Mouse (Mus musculus): ENCODE results near the gene Lrch2. TPM values are rescaled to one million over a fixed set of nuclear protein-coding genes. Genes with fewer than 3 reads are reported as not detected.
A peak's percentile ranks its signal among the peaks of the same experiment; 100 is the strongest.
"Not testable (repeated sequence)": the region's sequence is repeated elsewhere in the genome, so short reads cannot be mapped to it uniquely, and the experiment has no call there.

Gene Lrch2
- 7.2 and 8.8 TPM in 2 replicates for polyA plus RNA-seq (2015; fragmentation: Nextera tagmentation; extraction: Ambion mirVana)

DNA sequence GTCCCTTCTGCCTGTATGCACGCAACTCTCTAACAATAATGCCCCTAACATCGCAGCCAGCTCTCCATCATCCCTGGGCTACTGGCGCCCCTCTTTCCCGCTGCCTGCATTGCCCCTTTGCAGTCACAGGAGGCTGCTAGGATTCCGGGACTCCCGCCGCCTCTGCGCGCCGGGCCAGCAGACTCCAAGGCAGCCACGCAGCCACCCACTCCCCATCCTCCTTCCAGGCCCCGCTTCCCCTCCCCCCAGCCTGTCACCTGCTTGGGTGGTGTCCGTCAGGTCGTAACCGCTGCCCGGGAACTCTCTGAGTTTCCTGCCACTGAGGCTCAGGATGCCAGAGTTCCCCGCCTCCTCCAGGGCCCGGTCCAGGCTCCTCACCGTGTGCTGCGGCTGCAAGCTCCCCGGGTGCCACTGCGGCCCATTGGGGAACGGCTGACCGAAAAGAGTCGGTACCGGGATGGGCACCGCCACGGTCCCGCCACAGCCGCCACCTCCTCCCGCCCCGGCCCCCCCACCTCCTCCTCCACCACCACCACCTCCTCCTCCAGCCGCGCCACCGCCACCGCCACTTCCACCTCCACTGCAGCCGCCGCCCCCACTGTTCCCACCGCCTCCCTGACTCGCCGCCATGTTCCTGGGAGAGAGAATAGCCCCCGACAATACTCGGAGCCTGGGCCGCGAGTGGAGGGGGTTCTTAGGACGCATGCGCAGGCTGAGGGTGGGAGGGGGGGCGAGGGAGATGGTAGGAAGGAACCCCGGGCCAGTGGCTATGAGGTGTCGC lies at the start of gene Lrch2:
Lrch2 (minus strand) TSS at position 661 of the 781 bp plus-strand sequence.
- 21% methylated on average over 37 of the region's 50 CpGs for WGBS
- no peaks in the 10 kb centered on the region for H3K9me3 ChIP-seq (replicated peaks)

GRCm38 (mm10) chrX:147540934-147541870 lies 12.7 kb downstream of the Lrch2 start:
- WGBS = 64% methylated on average over 11 of the region's 11 CpGs
- no peaks in the 10 kb centered on the region for H3K9me3 ChIP-seq (replicated peaks)
- H3K4me2 ChIP-seq = no peak overlapping the region
- no peaks in the 10 kb centered on the region for H3K36me3 ChIP-seq
- ATAC-seq (ENCODE audit: low FRiP score) = no peak
- no peak overlapping the region for H3K9ac ChIP-seq (replicated peaks)
- H3K27me3 ChIP-seq (replicated peaks) = no peaks in the 10 kb centered on the region
- H3K4me3 ChIP-seq (replicated peaks) = no peak overlapping the region
- no peak overlapping the region for H3K27ac ChIP-seq (replicated peaks)
- H3K4me1 ChIP-seq = no peaks in the 10 kb centered on the region

More for the DNA sequence above, at the start of gene Lrch2:
- H3K4me3 ChIP-seq (replicated peaks) = peak within 1 kb of the TSS; percentile 59
- peaks cover 6% of the 10 kb centered on the region; the same call in 1 of the 2 replicates for H3K4me1 ChIP-seq
- H3K9ac ChIP-seq (replicated peaks) = peak within 1 kb of the TSS; percentile 57
- no peaks in the 10 kb centered on the region for H3K36me3 ChIP-seq
- H3K4me2 ChIP-seq = peak within 1 kb of the TSS; percentile 51
- no peaks in the 10 kb centered on the region for H3K27me3 ChIP-seq (replicated peaks)
- ATAC-seq (ENCODE audit: low FRiP score) = peak; percentile 94
- peak within 1 kb of the TSS; percentile 88 for H3K27ac ChIP-seq (replicated peaks)

DNA sequence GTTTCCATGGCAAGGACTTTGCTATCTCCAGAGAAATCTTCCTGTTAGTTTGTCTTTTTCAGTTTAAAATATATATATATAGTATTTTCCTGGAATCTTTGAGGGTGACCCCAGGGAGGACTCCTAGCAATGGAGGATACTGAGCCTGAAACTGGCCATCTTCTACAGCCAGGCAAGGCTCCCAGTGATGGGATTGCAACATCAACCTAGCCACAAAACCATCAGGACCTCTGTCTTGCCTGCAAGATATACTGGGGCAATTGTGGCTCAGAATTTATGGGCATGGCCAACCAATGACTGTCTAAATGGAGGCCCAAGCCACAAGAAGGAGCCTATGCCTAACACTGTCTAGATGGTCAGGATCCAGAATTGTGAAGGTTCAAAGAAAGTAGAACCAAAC lies 15.5 kb downstream of the Lrch2 start:
- H3K9ac ChIP-seq (replicated peaks) = no peak overlapping the region

DNA sequence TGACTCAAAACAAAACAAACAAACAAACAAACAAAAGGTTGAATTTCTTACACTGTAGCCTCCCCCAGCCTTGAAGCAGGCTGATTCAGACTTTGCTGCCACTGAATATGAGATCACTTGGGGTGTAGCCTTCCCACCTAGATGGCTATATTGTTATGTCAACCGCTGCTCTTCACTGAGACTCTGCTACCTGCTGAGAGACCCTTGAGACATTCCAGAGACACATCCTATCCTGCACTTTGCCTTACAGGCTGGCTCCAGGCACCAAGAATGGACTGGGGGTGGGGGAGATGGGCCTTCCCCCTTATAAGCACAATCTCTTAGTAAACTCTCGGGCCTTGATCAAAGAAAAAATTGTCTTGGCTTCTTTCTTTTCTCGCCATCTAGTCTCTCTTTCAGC lies 16.8 kb downstream of the Lrch2 start:
- 79% methylated on average over 3 of the region's 3 CpGs for WGBS
- ATAC-seq (ENCODE audit: low FRiP score); H3K9me3 ChIP-seq (replicated peaks); H3K36me3 ChIP-seq; H3K4me1 ChIP-seq; H3K4me3 ChIP-seq (replicated peaks); H3K27me3 ChIP-seq (replicated peaks); H3K9ac ChIP-seq (replicated peaks); H3K27ac ChIP-seq (replicated peaks); H3K4me2 ChIP-seq: not testable (repeated sequence)

More for the DNA sequence above, 15.5 kb downstream of the Lrch2 start:
- H3K9me3 ChIP-seq (replicated peaks) = no peaks in the 10 kb centered on the region
- no peak for ATAC-seq (ENCODE audit: low FRiP score)
- H3K27me3 ChIP-seq (replicated peaks) = no peaks in the 10 kb centered on the region
- no peak overlapping the region for H3K4me3 ChIP-seq (replicated peaks)
- no peaks in the 10 kb centered on the region for H3K36me3 ChIP-seq
- no peaks in the 10 kb centered on the region for H3K4me1 ChIP-seq
- H3K4me2 ChIP-seq = no peak overlapping the region
- no peak overlapping the region for H3K27ac ChIP-seq (replicated peaks)

DNA sequence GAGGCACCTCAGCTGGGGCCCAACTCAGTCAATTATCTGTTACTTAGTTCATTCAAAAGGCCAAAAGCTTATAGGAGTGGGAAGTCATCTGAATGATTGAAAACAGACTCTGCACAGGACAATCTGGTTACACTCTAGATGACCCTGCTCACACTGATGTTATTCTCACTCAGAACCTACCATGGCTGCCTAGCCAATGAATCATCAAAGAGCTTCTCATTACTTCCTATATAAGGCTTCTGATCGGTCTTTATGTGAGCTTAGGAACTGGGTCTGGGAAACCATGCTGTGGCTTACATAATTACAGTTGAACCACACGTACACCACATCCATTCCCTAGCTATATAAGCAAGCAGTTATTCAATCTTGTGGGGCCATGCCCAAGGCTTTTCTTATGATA lies 18.3 kb downstream of the Lrch2 start:
- H3K27ac ChIP-seq (replicated peaks) = no peak overlapping the region
- H3K27me3 ChIP-seq (replicated peaks) = no peaks in the 10 kb centered on the region
- no peaks in the 10 kb centered on the region for H3K36me3 ChIP-seq
- no peak overlapping the region for H3K9ac ChIP-seq (replicated peaks)
- H3K4me1 ChIP-seq = 0 out of 2 replicates have a peak, but pooled peaks cover 3% of the 10 kb centered on the region
- ATAC-seq (ENCODE audit: low FRiP score) = no peak
- 69% methylated on average over 2 of the region's 2 CpGs for WGBS
- no peaks in the 10 kb centered on the region for H3K9me3 ChIP-seq (replicated peaks)
- no peak overlapping the region for H3K4me3 ChIP-seq (replicated peaks)
- no peak overlapping the region for H3K4me2 ChIP-seq

GRCm38 (mm10) chrX:147531675-147532074 lies 22.2 kb downstream of the Lrch2 start:
- WGBS = 51% methylated on average over 4 of the region's 4 CpGs
- Histone ChIP-seq H3K36me3 (no peaks in the 10 kb centered on the region), H3K27ac (replicated peaks) (no peak overlapping the region)

DNA sequence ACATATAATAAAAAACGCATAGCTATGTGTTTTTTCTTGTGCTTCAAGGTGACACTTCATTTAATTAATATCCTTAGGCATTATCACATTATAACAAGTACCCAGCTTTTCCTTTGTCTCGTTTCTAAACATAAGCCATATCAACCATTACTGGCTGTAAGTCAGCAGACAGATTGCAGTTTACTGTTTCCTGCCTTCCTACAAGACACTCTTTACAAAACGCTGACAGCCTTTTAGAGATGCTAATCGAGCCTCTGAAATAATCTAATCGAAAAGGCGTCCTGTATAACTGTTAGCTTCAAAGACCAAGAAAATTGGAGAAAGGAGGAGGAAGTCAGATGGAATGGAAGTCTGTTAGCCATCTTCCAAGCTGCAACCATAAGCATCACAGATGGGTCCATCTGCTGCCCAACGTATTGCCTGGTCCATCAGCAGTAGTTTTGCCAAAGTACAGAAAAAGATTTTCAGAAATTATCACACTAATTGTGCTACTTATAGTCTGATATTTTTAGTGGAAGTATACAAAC lies 26.2 kb downstream of the Lrch2 start:
- Histone ChIP-seq H3K9me3 (replicated peaks) (no peaks in the 10 kb centered on the region), H3K4me1 (0 out of 2 replicates have a peak, but pooled peaks cover 3% of the 10 kb centered on the region), H3K4me2 (no peak overlapping the region), H3K27ac (replicated peaks) (no peak overlapping the region), H3K9ac (replicated peaks) (no peak overlapping the region), H3K4me3 (replicated peaks) (no peak overlapping the region), H3K36me3 (no peaks in the 10 kb centered on the region), H3K27me3 (replicated peaks) (no peaks in the 10 kb centered on the region)
- WGBS = 57% methylated on average over 7 of the region's 7 CpGs
- ATAC-seq (ENCODE audit: low FRiP score) = no peak

More at GRCm38 (mm10) chrX:147531675-147532074, 22.2 kb downstream of the Lrch2 start:
- Histone ChIP-seq H3K9me3 (replicated peaks) (no peaks in the 10 kb centered on the region), H3K4me3 (replicated peaks) (no peak overlapping the region), H3K9ac (replicated peaks) (no peak overlapping the region), H3K4me1 (0 out of 2 replicates have a peak, but pooled peaks cover 3% of the 10 kb centered on the region), H3K27me3 (replicated peaks) (no peaks in the 10 kb centered on the region), H3K4me2 (no peak overlapping the region)
- ATAC-seq (ENCODE audit: low FRiP score) = no peak

DNA sequence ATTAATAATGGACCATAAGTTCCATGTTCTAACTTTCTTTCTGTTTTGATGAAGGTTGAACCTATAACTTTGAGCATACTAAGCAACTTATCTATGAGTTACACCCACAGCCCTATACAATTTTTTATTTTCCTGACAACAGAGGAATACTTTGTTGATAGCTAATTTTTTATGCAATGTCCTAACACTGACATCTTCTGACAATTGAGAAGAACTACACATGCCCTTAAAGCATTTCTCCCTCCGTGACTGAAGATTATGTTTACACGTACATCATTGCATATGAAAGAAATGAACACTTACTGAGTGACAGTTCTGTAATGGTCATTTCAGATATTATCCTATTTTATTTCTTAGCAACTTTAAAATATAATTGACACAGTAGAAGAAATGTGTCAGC lies 64.3 kb downstream of the Lrch2 start:
- Histone ChIP-seq H3K4me3 (replicated peaks) (no peak overlapping the region), H3K27ac (replicated peaks) (no peak overlapping the region), H3K4me1 (no peaks in the 10 kb centered on the region), H3K27me3 (replicated peaks) (no peaks in the 10 kb centered on the region), H3K4me2 (no peak overlapping the region), H3K9me3 (replicated peaks) (no peaks in the 10 kb centered on the region), H3K9ac (replicated peaks) (no peak overlapping the region), H3K36me3 (no peaks in the 10 kb centered on the region)
- 58% methylated on average over 2 of the region's 2 CpGs for WGBS
- no peak for ATAC-seq (ENCODE audit: low FRiP score)

DNA sequence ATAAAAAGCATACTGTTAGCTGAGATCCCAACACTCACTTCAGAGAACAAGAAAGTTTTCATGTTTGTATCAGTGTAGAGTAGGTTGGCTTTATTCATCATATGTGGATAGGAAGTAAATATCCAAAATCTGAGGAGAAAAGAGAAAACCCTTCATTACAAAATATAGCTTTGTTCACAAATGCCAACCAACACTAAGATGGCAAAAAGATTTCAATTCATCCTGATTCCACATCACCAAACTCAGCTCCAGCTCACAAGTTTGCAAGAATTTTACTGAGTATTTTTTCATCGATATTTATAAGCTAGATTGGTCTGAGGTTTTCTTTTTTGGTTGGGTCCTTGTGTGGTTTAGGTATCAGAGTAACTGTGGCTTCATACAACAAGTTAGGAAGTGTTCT lies 100.3 kb downstream of the Lrch2 start, which contains the start of gene Vmn1r239-ps:
Vmn1r239-ps (minus strand) TSS at position 101 of the 400 bp plus-strand sequence.
- not testable (repeated sequence) for H3K4me1 ChIP-seq; H3K27me3 ChIP-seq (replicated peaks); H3K9ac ChIP-seq (replicated peaks); H3K4me2 ChIP-seq; H3K27ac ChIP-seq (replicated peaks); H3K4me3 ChIP-seq (replicated peaks); H3K9me3 ChIP-seq (replicated peaks); ATAC-seq (ENCODE audit: low FRiP score); H3K36me3 ChIP-seq
- 82% methylated on average over 1 of the region's 1 CpGs for WGBS

- 89% methylated on average over 4 of the region's 4 CpGs for WGBS
- no peak overlapping the region for H3K4me3 ChIP-seq (replicated peaks)
- no peak overlapping the region for H3K27ac ChIP-seq (replicated peaks)
- no peaks in the 10 kb centered on the region for H3K4me1 ChIP-seq
- H3K9me3 ChIP-seq (replicated peaks) = no peaks in the 10 kb centered on the region
- H3K4me2 ChIP-seq = no peak overlapping the region
- no peak for ATAC-seq (ENCODE audit: low FRiP score)
- H3K27me3 ChIP-seq (replicated peaks) = no peaks in the 10 kb centered on the region
- H3K36me3 ChIP-seq = no peaks in the 10 kb centered on the region
- H3K9ac ChIP-seq (replicated peaks) = no peak overlapping the region
Measured at GRCm38 (mm10) chrX:147443386-147443785, 110.5 kb downstream of the Lrch2 start.

- Histone ChIP-seq H3K27me3 (replicated peaks) (no peaks in the 10 kb centered on the region), H3K36me3 (no peaks in the 10 kb centered on the region), H3K9ac (replicated peaks) (no peak overlapping the region), H3K4me2 (no peak overlapping the region), H3K27ac (replicated peaks) (no peak overlapping the region), H3K4me3 (replicated peaks) (no peak overlapping the region), H3K4me1 (no peaks in the 10 kb centered on the region), H3K9me3 (replicated peaks) (no peaks in the 10 kb centered on the region)
- WGBS = 83% methylated on average over 2 of the region's 2 CpGs
- no peak for ATAC-seq (ENCODE audit: low FRiP score)
Measured at GRCm38 (mm10) chrX:147435400-147435799, 118.5 kb downstream of the Lrch2 start.

Data from neural tube, embryonic 15.5 days (tissue).